Mouse (Mus musculus): ENCODE results near the gene Rhox2g.
"Not testable (repeated sequence)": the region's sequence is repeated elsewhere in the genome, so short reads cannot be mapped to it uniquely, and the experiment has no call there.

Gene Rhox2g

GRCm38 (mm10) chrX:37643370-37643769 is at the start of gene Rhox2g:
Gene Rhox2g (minus strand): TSS chrX:37643470.
- in situ Hi-C loops (cut with MseI, MboI): loop anchor here in 1 of 2 experiments (5.0 kb wide), 1 partner anchor 151 kb away; the partner anchor contains the start of gene Rhox2d

GRCm38 (mm10) chrX:37692261-37692660 is 49.0 kb upstream of the Rhox2g start:
- in situ Hi-C loops (cut with MseI, MboI): no loop called here

- in situ Hi-C loops (cut with MseI, MboI): no loop called here
These were observed 39.9 kb upstream of the Rhox2g start for GRCm38 (mm10) chrX:37683031-37683715.

GRCm38 (mm10) chrX:37673177-37673576 is 29.9 kb upstream of the Rhox2g start, which contains the start of gene Rhox2h:
Gene Rhox2h (minus strand): TSS chrX:37673277.
- in situ Hi-C loops (cut with MseI, MboI): not testable (repeated sequence)

GRCm38 (mm10) chrX:37668664-37669063 is 25.4 kb upstream of the Rhox2g start, which contains the start of gene Rhox3h:
Gene Rhox3h (minus strand): TSS chrX:37668764.
- in situ Hi-C loops (cut with MseI, MboI): not testable (repeated sequence)

- in situ Hi-C loops (cut with MseI, MboI): not testable (repeated sequence)
These were observed 8.0 kb upstream of the Rhox2g start, which contains the start of gene Rhox4g for GRCm38 (mm10) chrX:37651227-37651626. Gene Rhox4g (minus strand): TSS chrX:37651327.

GRCm38 (mm10) chrX:37628512-37628911 is 14.8 kb downstream of the Rhox2g start, which contains the start of gene Rhox3g:
Gene Rhox3g (minus strand): TSS chrX:37628612.
- in situ Hi-C loops (cut with MseI, MboI): not testable (repeated sequence)

GRCm38 (mm10) chrX:37607604-37608003 is 35.7 kb downstream of the Rhox2g start, which contains the start of gene Rhox4f:
Gene Rhox4f (minus strand): TSS chrX:37607704.
- in situ Hi-C loops (cut with MseI, MboI): not testable (repeated sequence)

Data from mouse trophoblast stem cell (cell line).